Mouse (Mus musculus) lung, adult 2 months (tissue): ENCODE results near the gene Ptprk. TPM values are rescaled to one million over a fixed set of nuclear protein-coding genes. Genes with fewer than 3 reads are reported as not detected.

Experiments used
- DNase-seq: peaks from one replicate; pipeline ENCODE4 v3.0.0; 2022
- H3K4me1 ChIP-seq: fragments of 200-500 bp; 2 replicates; pipeline ENCODE4 v1.6.1; 2011; ENCODE audit warnings: low read length; ENCODE audit not compliant: control insufficient read depth, insufficient read depth
- H3K4me3 ChIP-seq: fragments of 200-500 bp; replicated peaks from 2 replicates; pipeline ENCODE3; 2011; ENCODE audit warnings: low read depth, mild to moderate bottlenecking, control low read depth, low read length; ENCODE audit errors: extremely low read depth
- CTCF ChIP-seq: fragments of 200-500 bp; IDR thresholded peaks from 2 replicates; pipeline ENCODE4 v1.5.1; 2011; ENCODE audit warnings: mild to moderate bottlenecking, low read length, control low read depth; ENCODE audit not compliant: insufficient read depth
- POLR2A ChIP-seq: fragments of 200-500 bp; IDR thresholded peaks from 2 replicates; pipeline ENCODE4 v1.6.1; 2011; ENCODE audit warnings: low read depth, mild to moderate bottlenecking, control low read depth, low read length, borderline replicate concordance; ENCODE audit errors: extremely low read depth
- WGBS: fragments of 180-500 bp; shearing (Covaris S2); methylation state at CpG from one replicate; pipeline ENCODE4 v1.1.7; 2018; 5-methylcytosine and 5-hydroxymethylcytosine counted together
- polyA plus RNA-seq: library from polyadenylated mRNA; depleted of rRNA; stranded (reverse); fragments of >200 nt; gene quantifications from 2 replicates; pipeline ENCODE4 v1.2.3, GENCODE M21; 2012

The Ptprk gene
- polyA plus RNA-seq, 1 experiment = 42.4 TPM

GRCm38 (mm10) chr10:28593566-28594292 is 519.1 kb downstream of the Ptprk start:
- 32% methylated on average over 4 of the region's 4 CpGs for WGBS
- Histone ChIP-seq H3K4me1 (no peaks in the 10 kb centered on the region; the same call in 1 of the 2 replicates), H3K4me3 (no peak overlapping the region)
- no peak for DNase-seq
- TF ChIP-seq POLR2A = no peak
- no peak for TF ChIP-seq CTCF

DNA sequence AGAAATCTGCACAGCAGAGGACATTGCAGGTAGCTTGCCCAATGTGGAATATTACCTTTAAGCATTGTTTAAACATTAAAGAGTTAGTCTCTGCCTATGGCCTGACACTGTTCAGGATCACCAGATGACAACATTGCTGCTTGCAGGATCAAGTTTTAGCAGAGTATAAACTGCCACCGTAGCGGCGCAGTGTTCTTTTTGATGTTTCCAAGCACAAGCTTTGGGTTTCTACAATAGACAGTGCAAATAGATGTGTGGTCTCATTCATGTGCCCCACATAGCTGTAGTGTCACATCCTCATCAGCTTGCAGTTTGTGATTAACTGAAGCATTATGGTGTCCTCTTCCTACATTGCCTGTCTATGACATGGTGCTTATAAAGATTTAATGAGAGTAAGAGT is 522.3 kb downstream of the Ptprk start:
- Histone ChIP-seq H3K4me1 (no peaks in the 10 kb centered on the region; the same call in 1 of the 2 replicates), H3K4me3 (no peak overlapping the region)
- WGBS = 92% methylated on average over 3 of the region's 3 CpGs
- DNase-seq = no peak
- no peak for TF ChIP-seq CTCF
- TF ChIP-seq POLR2A = no peak

- 73% methylated on average over 3 of the region's 3 CpGs for WGBS
- TF ChIP-seq CTCF (no peak), POLR2A (no peak)
- Histone ChIP-seq H3K4me1 (no peaks in the 10 kb centered on the region), H3K4me3 (no peak overlapping the region)
- DNase-seq = no peak
Measured at GRCm38 (mm10) chr10:28609136-28609535, 534.5 kb downstream of the Ptprk start.

GRCm38 (mm10) chr10:28614396-28614795 is 539.8 kb downstream of the Ptprk start:
- no peak for DNase-seq
- no peak for TF ChIP-seq POLR2A
- 85% methylated on average over 2 of the region's 2 CpGs for WGBS

DNA sequence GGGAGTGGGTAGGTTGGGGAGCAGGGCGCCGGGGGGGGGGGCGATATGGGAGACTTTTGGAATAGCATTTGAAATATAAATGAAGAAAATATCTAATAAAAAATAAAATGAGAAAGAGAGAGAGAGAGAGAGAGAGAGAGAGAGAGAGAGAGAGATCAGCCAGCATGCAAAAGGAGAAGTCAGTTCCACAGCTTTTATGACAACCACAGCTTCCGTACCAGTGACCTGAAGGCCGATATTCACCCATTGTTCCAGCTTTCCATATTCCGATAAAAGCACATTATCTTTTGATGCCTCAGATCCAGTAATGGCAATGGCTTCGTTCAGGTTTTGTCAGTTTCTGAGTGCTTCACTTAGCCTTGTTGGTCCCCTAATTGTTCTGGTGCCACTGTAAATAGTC is 542.6 kb downstream of the Ptprk start:
- Histone ChIP-seq H3K4me3 (no peak overlapping the region), H3K4me1 (no peaks in the 10 kb centered on the region)
- no peak for TF ChIP-seq CTCF
- no peak for TF ChIP-seq POLR2A
- 94% methylated on average over 7 of the region's 7 CpGs for WGBS
- DNase-seq = no peak

More at GRCm38 (mm10) chr10:28614396-28614795, 539.8 kb downstream of the Ptprk start:
- no peak overlapping the region for H3K4me3 ChIP-seq
- H3K4me1 ChIP-seq = no peaks in the 10 kb centered on the region

GRCm38 (mm10) chr10:28618002-28618401 is 543.4 kb downstream of the Ptprk start:
- DNase-seq = no peak
- 68% methylated on average over 2 of the region's 2 CpGs for WGBS
- no peaks in the 10 kb centered on the region for H3K4me1 ChIP-seq
- no peak for TF ChIP-seq CTCF
- TF ChIP-seq POLR2A = no peak
- no peak overlapping the region for H3K4me3 ChIP-seq

- TF ChIP-seq CTCF = no peak
- TF ChIP-seq POLR2A = no peak
- no peaks in the 10 kb centered on the region for H3K4me1 ChIP-seq
- no peak for DNase-seq
- WGBS = 75% methylated on average over 1 of the region's 1 CpGs
- no peak overlapping the region for H3K4me3 ChIP-seq
Measured at GRCm38 (mm10) chr10:28619415-28619814, 544.8 kb downstream of the Ptprk start.

- no peaks in the 10 kb centered on the region for H3K4me1 ChIP-seq
- H3K4me3 ChIP-seq = no peak overlapping the region
- no peak for DNase-seq
- TF ChIP-seq POLR2A = no peak
Measured at GRCm38 (mm10) chr10:28636096-28636495, 561.5 kb downstream of the Ptprk start.

GRCm38 (mm10) chr10:28641887-28642286 is 567.3 kb downstream of the Ptprk start:
- 96% methylated on average over 2 of the region's 2 CpGs for WGBS
- H3K4me3 ChIP-seq = no peak overlapping the region

More at GRCm38 (mm10) chr10:28641887-28642286, 567.3 kb downstream of the Ptprk start:
- no peak for DNase-seq
- no peaks in the 10 kb centered on the region for H3K4me1 ChIP-seq
- TF ChIP-seq POLR2A (no peak), CTCF (no peak)
